Mouse (Mus musculus) kidney, adult 9 months (tissue): ENCODE results near the gene Cecr2.

Experiments used
- DNase-seq: peaks from one replicate; pipeline ENCODE4 v3.0.0; 2022

Cecr2 gene

GRCm38 (mm10) chr6:120674121-120674520 is 8.0 kb downstream of the Cecr2 start:
- DNase-seq: peak; percentile 40

- peak; percentile 34 for DNase-seq
Measured at GRCm38 (mm10) chr6:120674881-120675280, 8.7 kb downstream of the Cecr2 start.

DNA sequence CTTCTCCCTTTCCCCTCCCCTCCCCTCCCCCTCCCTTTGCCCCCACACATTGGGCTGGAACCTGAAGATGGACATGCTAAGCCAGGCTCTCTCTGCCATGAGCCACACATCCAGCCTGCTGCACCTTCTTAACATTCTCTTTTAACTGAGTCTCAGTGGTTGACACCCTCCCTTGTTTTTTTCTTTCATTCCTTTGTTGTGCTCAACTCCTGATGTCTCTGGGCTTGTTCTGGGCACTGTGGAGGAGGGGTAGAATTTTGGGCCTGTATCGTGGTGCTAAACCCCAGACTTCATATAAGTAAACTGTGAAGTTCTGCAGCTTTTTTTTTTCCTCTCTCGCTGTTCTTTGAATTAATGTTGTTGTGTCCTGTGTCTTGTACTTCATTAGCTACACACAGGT is 9.8 kb downstream of the Cecr2 start:
- no peak for DNase-seq

GRCm38 (mm10) chr6:120683351-120683750 is 17.2 kb downstream of the Cecr2 start:
- DNase-seq: no peak

- DNase-seq: no peak
Measured at GRCm38 (mm10) chr6:120684750-120685149, 18.6 kb downstream of the Cecr2 start.

- no peak for DNase-seq
Measured at GRCm38 (mm10) chr6:120686872-120687650, 20.9 kb downstream of the Cecr2 start.

DNA sequence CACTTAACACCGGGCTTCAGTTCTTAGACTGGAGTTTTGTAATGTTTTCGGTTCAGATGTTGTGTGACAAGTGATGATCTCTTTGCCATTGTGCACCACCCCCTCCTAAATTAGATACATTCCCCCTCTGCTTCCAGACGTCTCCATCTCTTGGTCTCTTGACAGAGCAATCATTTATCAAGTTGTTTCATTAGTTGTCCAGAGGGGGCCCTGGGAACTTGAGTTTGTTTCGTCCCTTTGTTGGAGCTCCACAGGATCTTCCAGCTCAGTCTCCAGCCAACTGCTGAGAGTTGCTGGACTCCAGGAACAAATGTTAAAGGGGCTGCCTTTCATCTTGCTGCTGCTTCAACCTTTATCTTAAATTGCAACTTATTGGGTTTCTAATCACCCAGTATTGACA is 34.1 kb downstream of the Cecr2 start:
- no peak for DNase-seq

- DNase-seq: no peak
Measured at GRCm38 (mm10) chr6:120704376-120704775, 38.2 kb downstream of the Cecr2 start.

DNA sequence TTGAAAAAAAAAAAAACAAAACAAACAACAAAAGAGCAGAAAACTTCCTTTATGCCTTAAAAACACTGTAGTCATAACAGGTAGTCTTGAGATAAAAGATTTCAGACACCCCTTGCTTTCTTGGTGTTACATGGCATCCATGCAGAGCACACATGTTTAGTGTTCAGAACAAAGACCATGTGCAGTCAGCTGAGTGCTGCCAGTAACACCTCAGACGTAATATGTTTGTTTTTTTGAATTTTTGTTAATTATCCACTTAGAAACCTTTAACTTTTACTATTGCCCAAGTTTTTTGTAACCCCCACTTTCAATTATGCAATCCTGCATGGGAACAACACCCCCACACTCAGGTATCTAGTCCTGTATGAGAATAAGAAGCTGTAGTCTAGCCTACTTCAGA is 42.6 kb downstream of the Cecr2 start:
- DNase-seq: peak; percentile 30

GRCm38 (mm10) chr6:120714806-120715205 is 48.6 kb downstream of the Cecr2 start:
- no peak for DNase-seq

- peak; percentile 12 for DNase-seq
Measured at GRCm38 (mm10) chr6:120715227-120715626, 49.1 kb downstream of the Cecr2 start.

- DNase-seq: no peak
Measured at GRCm38 (mm10) chr6:120715851-120716250, 49.7 kb downstream of the Cecr2 start.

DNA sequence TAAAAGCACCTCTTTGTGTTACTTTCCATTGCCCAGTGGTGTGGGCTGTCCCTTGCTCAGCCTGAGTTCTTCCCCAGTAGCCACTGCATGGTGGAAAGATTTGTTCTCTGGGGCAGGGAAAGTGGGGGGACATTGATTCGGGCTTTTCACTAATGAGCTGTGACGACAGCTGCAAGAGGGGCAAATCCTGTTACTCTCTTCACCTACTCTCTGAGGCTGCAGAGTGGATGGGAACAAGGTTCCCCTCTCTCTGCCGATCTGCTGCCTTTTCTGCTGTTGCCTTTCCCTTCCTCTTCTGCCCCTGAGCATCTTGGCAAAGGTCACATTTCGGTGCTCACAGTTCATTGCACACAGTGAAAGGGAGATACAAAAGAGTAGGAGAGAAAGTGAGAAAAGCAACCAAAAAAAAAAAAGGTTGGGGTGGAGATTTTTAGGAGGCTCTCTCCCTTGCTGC is 50.4 kb downstream of the Cecr2 start:
- peak; percentile 24 for DNase-seq

GRCm38 (mm10) chr6:120725986-120726385 is 59.8 kb downstream of the Cecr2 start:
- DNase-seq: no peak

- DNase-seq: no peak
Measured at GRCm38 (mm10) chr6:120736011-120736410, 69.8 kb downstream of the Cecr2 start.

GRCm38 (mm10) chr6:120736566-120736965 is 70.4 kb downstream of the Cecr2 start:
- peak; percentile 74 for DNase-seq

- no peak for DNase-seq
Measured at GRCm38 (mm10) chr6:120743130-120743529, 77.0 kb downstream of the Cecr2 start.

DNA sequence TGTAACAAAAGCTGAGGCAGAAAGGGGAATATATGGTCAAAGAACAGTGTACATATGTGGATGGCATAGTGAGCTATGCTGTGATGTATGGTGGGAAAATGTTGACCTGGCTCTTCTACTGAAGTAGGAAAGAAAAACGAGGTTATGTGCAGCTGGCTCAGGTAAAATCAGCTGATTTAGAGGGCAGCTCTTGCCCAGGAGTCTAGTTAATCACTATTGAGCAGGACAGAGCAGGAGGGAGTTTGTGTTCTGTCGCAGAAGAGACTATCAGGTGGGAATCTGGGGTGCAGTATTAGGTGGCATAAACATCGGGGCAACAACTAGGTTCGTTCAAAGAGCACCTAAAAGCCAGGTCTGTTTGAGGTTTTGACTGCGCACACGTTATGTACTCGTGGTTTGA is 78.1 kb downstream of the Cecr2 start:
- DNase-seq: peak; percentile 62

- DNase-seq: peak; percentile 73
Measured at GRCm38 (mm10) chr6:120746416-120746815, 80.2 kb downstream of the Cecr2 start.

DNA sequence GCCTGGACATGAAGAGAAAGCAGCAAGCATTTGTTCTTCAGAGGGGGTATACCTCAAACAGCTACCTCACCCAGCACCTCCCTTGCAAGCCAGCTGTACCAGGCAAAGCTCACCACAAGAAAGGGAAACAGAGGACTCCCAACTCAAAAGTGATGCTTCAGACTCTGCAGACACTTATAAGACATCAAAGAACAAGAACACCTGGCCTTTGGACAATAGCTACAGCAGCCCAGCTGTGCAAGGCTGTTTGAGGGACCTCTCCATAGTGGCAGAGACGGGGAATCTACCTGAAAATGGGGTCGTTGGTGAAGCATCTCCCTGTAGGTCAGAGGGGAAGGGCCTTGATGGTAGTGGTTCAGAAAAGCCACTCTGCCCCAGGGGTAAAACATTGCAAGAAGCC is 95.0 kb downstream of the Cecr2 start:
- no peak for DNase-seq

- DNase-seq: no peak
Measured at GRCm38 (mm10) chr6:120769972-120770371, 103.8 kb downstream of the Cecr2 start.

DNA sequence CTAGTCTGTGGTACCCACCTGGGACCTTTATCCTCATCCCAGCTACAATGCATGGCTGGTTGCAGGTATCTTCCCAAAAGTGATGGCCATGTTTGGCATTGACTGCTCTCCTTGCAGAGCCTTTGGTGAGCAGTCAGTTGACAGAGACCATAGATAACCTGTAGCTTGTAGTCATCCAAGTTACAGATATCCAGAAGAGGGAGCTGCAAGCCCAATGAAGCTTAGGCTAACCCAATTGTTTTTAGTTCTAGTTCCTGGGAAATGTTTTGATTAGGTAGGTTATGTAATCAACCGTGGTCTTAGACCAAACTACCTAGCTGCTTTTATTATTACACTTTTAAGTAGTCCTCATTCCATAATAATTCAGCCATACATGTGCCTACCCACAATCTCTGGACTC is 105.2 kb downstream of the Cecr2 start:
- DNase-seq: no peak

GRCm38 (mm10) chr6:120772025-120772424 is 105.9 kb downstream of the Cecr2 start:
- DNase-seq: no peak

DNA sequence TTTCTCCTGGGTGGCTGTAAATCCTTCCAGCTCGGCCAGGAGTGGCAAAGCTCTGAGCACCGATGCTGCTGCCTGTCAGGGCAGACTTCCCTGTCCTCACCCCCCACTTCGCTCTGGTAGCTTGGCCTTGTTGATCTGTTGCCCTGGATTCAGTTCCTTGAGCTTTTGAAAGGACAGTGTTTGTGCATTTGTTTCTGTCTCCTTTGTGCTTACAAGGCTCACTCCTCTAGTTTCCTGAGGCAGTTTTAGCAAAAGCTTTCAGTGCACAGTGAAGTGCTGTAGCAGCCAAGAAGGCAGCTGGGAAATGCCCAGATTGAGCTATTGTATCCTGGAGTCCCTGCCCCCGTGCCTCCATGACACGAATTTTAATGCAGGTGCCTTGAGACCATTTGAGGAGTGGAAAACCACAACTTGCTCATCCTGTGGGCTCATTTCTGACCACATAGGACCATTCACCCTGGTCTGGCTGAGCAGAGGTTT is 107.0 kb downstream of the Cecr2 start, which contains the start of gene Slc25a18:
Slc25a18 (plus strand) TSS at position 430 of the 480 bp plus-strand sequence.
- DNase-seq: no peak

GRCm38 (mm10) chr6:120773763-120774162 is 107.6 kb downstream of the Cecr2 start:
- DNase-seq: no peak
